Mouse (Mus musculus) C2C12 (cell line): ENCODE measurements around the gene Wnt10a.

Source experiments
- CEBPB ChIP-seq: IDR thresholded peaks from one replicate; pipeline ENCODE4 v1.6.1; 2011; ENCODE audit warnings: low read depth, mild to moderate bottlenecking, control low read depth, moderate library complexity
- CTCF ChIP-seq: IDR thresholded peaks from one replicate; pipeline ENCODE4 v1.5.1; 2011; ENCODE audit not compliant: control insufficient read depth, insufficient read depth, insufficient read length
- FOSL1 ChIP-seq: IDR thresholded peaks from one replicate; pipeline ENCODE4 v1.8.0; 2011; ENCODE audit warnings: mild to moderate bottlenecking, low read length; ENCODE audit not compliant: poor library complexity, insufficient read depth, severe bottlenecking
- MAX ChIP-seq: IDR thresholded peaks from one replicate; pipeline ENCODE4 v1.6.1; 2011; ENCODE audit warnings: mild to moderate bottlenecking, control low read depth
- MYOD1 ChIP-seq: IDR thresholded peaks from one replicate; pipeline ENCODE4 v1.6.1; 2011; ENCODE audit warnings: low read depth; ENCODE audit not compliant: control insufficient read depth, insufficient read length
- MYOG ChIP-seq: IDR thresholded peaks from one replicate; pipeline ENCODE4 v1.6.1; 2011; ENCODE audit not compliant: control insufficient read depth, insufficient read length; ENCODE audit errors: extremely low read depth
- USF1 ChIP-seq: IDR thresholded peaks from one replicate; pipeline ENCODE4 v1.6.1; 2011; ENCODE audit warnings: low read depth, mild to moderate bottlenecking, control low read depth, moderate library complexity

DNA sequence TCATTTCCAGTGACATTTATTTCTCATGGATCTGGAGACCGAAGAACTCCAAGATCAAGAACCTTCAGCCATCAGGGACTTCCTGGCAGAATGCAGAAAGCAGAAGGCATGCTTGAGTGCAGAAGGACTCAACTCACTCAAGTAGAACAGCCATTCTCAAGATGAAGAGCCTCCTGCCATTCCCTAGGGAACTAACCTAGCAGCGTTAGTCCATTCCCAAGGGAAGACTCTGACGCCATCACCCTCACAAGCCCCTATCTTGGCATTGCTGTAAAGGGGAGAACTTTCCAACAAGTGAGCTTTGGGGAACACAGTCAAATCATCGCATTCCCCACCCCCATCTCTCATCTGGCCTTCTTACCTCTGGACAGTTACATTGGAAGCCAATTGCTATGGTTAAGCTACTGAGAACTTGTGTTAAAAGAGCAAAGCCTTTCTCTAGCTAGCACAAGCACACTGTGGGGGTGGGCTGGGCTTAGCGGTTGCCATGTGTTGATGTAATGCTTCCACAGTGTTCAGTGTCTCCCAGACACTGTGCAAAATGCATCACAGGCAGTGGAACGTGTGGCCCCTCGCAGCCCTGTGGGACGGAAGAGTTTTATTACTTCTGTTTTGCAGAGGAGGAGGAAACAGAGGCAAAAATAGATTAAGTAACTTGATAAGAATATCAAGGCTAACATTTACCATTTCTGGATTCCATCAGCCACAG lies 37.9 kb upstream of the Wnt10a start:
- no peak for TF ChIP-seq USF1
- no peak for TF ChIP-seq CTCF
- no peak for TF ChIP-seq MYOG
- no peak for TF ChIP-seq MYOD1
- TF ChIP-seq MAX, result no peak
- TF ChIP-seq CEBPB, result no peak
- TF ChIP-seq FOSL1, result no peak
